9 mouse cellular contexts compared by ENCODE assay signal in genomic region chr1:51600425-51600824, GRCm38 (mm10).
A peak's percentile ranks its signal among the peaks of the same experiment; 100 is the strongest.
DNase-seq lines count a peak whose midpoint lies in the region; ATAC-seq and TF ChIP-seq lines count a peak whose summit lies in the region.
"Had no signal": no experiment of that assay in that cellular context is flagged by ENCODE, and none has a peak within 500 bp of the region (broad histone marks: within the 10 kb centered on the region; RNA-seq: fewer than 3 reads in every experiment).

No protein-coding gene starts in this region.

- TF ChIP-seq CTCF in CH12.LX (conservative IDR thresholded peaks at IDR 0.05 in 1 of 2, IDR thresholded peaks at IDR 0.05 in 1 of 2; ENCODE audit: low read depth in 2 of 2, low read length in 2 of 2) (peak; percentile 59 to 94), Patski (IDR thresholded peaks at IDR 0.05) (peak; percentile 75)

- no peaks in the 10 kb centered on the region for H3K4me1 ChIP-seq in kidney, embryonic 14.5 days (ENCODE audit: control insufficient read depth, insufficient read depth, low read length)
- peaks cover 0 to 9% of the 10 kb centered on the region in 2 experiments; a peak in 1 of 4 replicates for H3K4me1 ChIP-seq in CH12.LX (ENCODE audit: control insufficient read depth in 1 of 2, insufficient read depth in 2 of 2)
- H3K4me1 ChIP-seq: limb, embryonic 12.5 days had no signal

- H3K9ac ChIP-seq in kidney, embryonic 14.5 days (ENCODE audit: low read depth, low read length) = no peak overlapping the region
- no peak overlapping the region for H3K9ac ChIP-seq in CH12.LX (ENCODE audit: insufficient read depth, low read depth)
- H3K9ac ChIP-seq: limb, embryonic 12.5 days had no signal

- POLR2A ChIA-PET in Patski (lab: Charles Lee) = no interaction called here

- no peak for TF ChIP-seq POLR2A in CH12.LX (IDR thresholded peaks at IDR 0.05; ENCODE audit: low read depth, low read length)

- CTCF ChIA-PET in Patski (lab: Charles Lee) = interaction anchor here (0.8 to 6.3 kb wide), 13 partner anchors 8 to 652 kb away, joined by 3 to 87 read pairs (median 6); no protein-coding TSS in a partner anchor

- peak; percentile 32 for DNase-seq in kidney, postnatal 10 days
- DNase-seq in CH12.LX (ENCODE audit: extremely low read depth) (peak; percentile 69), Patski (ENCODE audit: low read depth, low spot score) (no peak)
- DNase-seq in frontal cortex, postnatal 25 days (ENCODE audit: low spot score in 2 of 2) = no peak
- no peak for DNase-seq in gastrocnemius, postnatal 25 days

- TF ChIP-seq RAD21 in CH12.LX (IDR thresholded peaks at IDR 0.05; ENCODE audit: low read depth, low read length) = peak; percentile 94

- no peaks in the 10 kb centered on the region for H3K27me3 ChIP-seq in kidney, embryonic 14.5 days (ENCODE audit: control insufficient read depth, insufficient read depth, low read length)
- H3K27me3 ChIP-seq in CH12.LX (replicated peaks) (no peaks in the 10 kb centered on the region), Patski (peaks cover 6% of the 10 kb centered on the region)

- ATAC-seq in kidney, embryonic 14.5 days (ENCODE audit: low FRiP score, low TSS enrichment) = no peak
- no peak for ATAC-seq in Patski
- peak; percentile 81 for ATAC-seq in megakaryocyte, adult 5-6 weeks (ENCODE audit: poor library complexity, severe bottlenecking)

- no peaks in the 10 kb centered on the region for H3K9me3 ChIP-seq in kidney, embryonic 14.5 days (ENCODE audit: control insufficient read depth, low read length)
- no peaks in the 10 kb centered on the region for H3K9me3 ChIP-seq in CH12.LX (replicated peaks; ENCODE audit: low read length)
- H3K9me3 ChIP-seq: limb, embryonic 12.5 days had no signal

- in situ Hi-C loops in CH12.LX (cut with MboI; ENCODE audit: low pct_ligation_motif_present, low pct_unique_long_range_greater_than_20kb, low sequenced_read_pairs) (loop anchor here (25.0 kb wide), 1 partner anchor 638 kb away; no protein-coding TSS in a partner anchor), Patski (cut with MboI; ENCODE audit: low pct_unique_long_range_greater_than_20kb) (no loop called here)

- 37% methylated on average over 7 of the region's 7 CpGs for WGBS in kidney, embryonic 14.5 days

- H3K4me3 ChIP-seq in kidney, embryonic 14.5 days (ENCODE audit: low read length) = no peak overlapping the region
- no peak overlapping the region for H3K4me3 ChIP-seq in CH12.LX (replicated peaks in 1 of 3; ENCODE audit: low read depth in 2 of 3, low read length in 2 of 3, poor library complexity in 1 of 3)
- H3K4me3 ChIP-seq: erythroblast, embryonic 14.5 days; limb, embryonic 12.5 days had no signal

- no peaks in the 10 kb centered on the region for H3K36me3 ChIP-seq in kidney, embryonic 14.5 days (ENCODE audit: control insufficient read depth, insufficient read depth, low read length)
- no peaks in the 10 kb centered on the region for H3K36me3 ChIP-seq in CH12.LX (replicated peaks in 1 of 2; ENCODE audit: control insufficient read depth in 1 of 2, insufficient read depth in 1 of 2, low read length in 1 of 2)
- H3K36me3 ChIP-seq: limb, embryonic 12.5 days had no signal

- no peak for TF ChIP-seq EP300 in CH12.LX (IDR thresholded peaks at IDR 0.05; ENCODE audit: low read length)

- H3K4me2 ChIP-seq in kidney, embryonic 14.5 days (replicated peaks; ENCODE audit: low read depth, low read length) = no peak overlapping the region
- no peak overlapping the region; the same call in 1 of the 2 replicates for H3K4me2 ChIP-seq in CH12.LX (ENCODE audit: insufficient read depth, low read depth, poor library complexity, severe bottlenecking)
- H3K4me2 ChIP-seq: limb, embryonic 12.5 days had no signal

- dilution Hi-C loops in CH12.LX (cut with MboI; ENCODE audit: extremely low pct_ligation_motif_present, extremely low pct_unique_long_range_greater_than_20kb, low sequenced_read_pairs) = no loop called here

- no peaks in the 10 kb centered on the region for H3K79me2 ChIP-seq in CH12.LX (replicated peaks; ENCODE audit: control insufficient read depth, extremely low read depth, insufficient read depth, poor library complexity, severe bottlenecking)

- H3K27ac ChIP-seq in kidney, embryonic 14.5 days (ENCODE audit: low read depth, low read length) = no peak overlapping the region
- H3K27ac ChIP-seq in CH12.LX (ENCODE audit: insufficient read depth, low read depth) = no peak overlapping the region
- H3K27ac ChIP-seq: limb, embryonic 12.5 days had no signal

TF ChIP-seq in CH12.LX, 34 proteins besides CTCF, POLR2A, EP300 and RAD21:
- TF ChIP-seq SIN3A (IDR thresholded peaks at IDR 0.05; ENCODE audit: low read length) (peak; percentile 32; the same call in 1 of the 2 replicates), BHLHE40 (IDR thresholded peaks at IDR 0.05; ENCODE audit: low read depth, low read length) (no peak), ZC3H11A (IDR thresholded peaks at IDR 0.05; ENCODE audit: low read depth, low read length) (peak; percentile 55), ELF1 (IDR thresholded peaks at IDR 0.05; ENCODE audit: low read depth, low read length) (0 out of 2 replicates have a peak, but pooled peaks have one; percentile 19), USF1 (IDR thresholded peaks at IDR 0.05; ENCODE audit: low read depth, low read length) (no peak), SMC3 (IDR thresholded peaks at IDR 0.05; ENCODE audit: low read depth, low read length) (peak; percentile 83), GABPA (IDR thresholded peaks at IDR 0.05; ENCODE audit: insufficient replicate concordance, low read depth, low read length) (no peak), E2F4 (IDR thresholded peaks at IDR 0.05; ENCODE audit: insufficient replicate concordance, low read depth, low read length) (no peak)

Comparison
In these comparisons a context has a peak if more than half of its experiments do, and no peak if none do; other contexts are left out.
1. DNase-seq: peak in kidney, postnatal 10 days (single experiment) and CH12.LX (single experiment); none in Patski (single experiment), frontal cortex, postnatal 25 days (0 of 2) and gastrocnemius, postnatal 25 days (single experiment).